Mouse (Mus musculus): Measurements from ENCODE around the gene Mt4. TPM values are rescaled to one million over a fixed set of nuclear protein-coding genes. Genes with fewer than 3 reads are reported as not detected.

The Mt4 gene
- not detected in 2 replicates for polyA plus RNA-seq (2015; fragmentation: Nextera tagmentation; extraction: Ambion mirVana)

GRCm38 (mm10) chr8:94136933-94137332, at the start of gene Mt4:
Gene Mt4 (plus strand): TSS chr8:94137197.
- Histone ChIP-seq H3K4me2 (replicated peaks) (no peak within 1 kb of the TSS), H3K27ac (no peak within 1 kb of the TSS), H3K4me1 (peaks cover 4% of the 10 kb centered on the region; the same call in 1 of the 2 replicates), H3K36me3 (no peaks in the 10 kb centered on the region), H3K4me3 (no peak within 1 kb of the TSS), H3K9ac (no peak within 1 kb of the TSS), H3K9me3 (no peaks in the 10 kb centered on the region), H3K27me3 (no peaks in the 10 kb centered on the region)
- ATAC-seq (ENCODE audit: low FRiP score, low read depth) = no peak
- WGBS = 44% methylated on average over 6 of the region's 6 CpGs

- 82% methylated on average over 9 of the region's 9 CpGs for WGBS
- Histone ChIP-seq H3K27me3 (no peaks in the 10 kb centered on the region), H3K4me2 (replicated peaks) (no peak overlapping the region), H3K9ac (no peak overlapping the region), H3K4me3 (no peak overlapping the region), H3K27ac (no peak overlapping the region), H3K4me1 (no peaks in the 10 kb centered on the region), H3K36me3 (peaks cover 20% of the 10 kb centered on the region), H3K9me3 (no peaks in the 10 kb centered on the region)
- no peak for ATAC-seq (ENCODE audit: low FRiP score, low read depth)
Measured at GRCm38 (mm10) chr8:94087964-94088363, 49.0 kb upstream of the Mt4 start.

- Histone ChIP-seq H3K4me1 (0 out of 2 replicates have a peak, but pooled peaks cover 4% of the 10 kb centered on the region), H3K4me3 (no peak overlapping the region), H3K27me3 (no peaks in the 10 kb centered on the region), H3K4me2 (replicated peaks) (no peak overlapping the region), H3K9ac (no peak overlapping the region), H3K27ac (no peak overlapping the region), H3K9me3 (no peaks in the 10 kb centered on the region), H3K36me3 (peaks cover 20% of the 10 kb centered on the region)
- no peak for ATAC-seq (ENCODE audit: low FRiP score, low read depth)
- WGBS = 72% methylated on average over 6 of the region's 6 CpGs
Measured at GRCm38 (mm10) chr8:94089715-94090114, 47.3 kb upstream of the Mt4 start.

- 0 out of 2 replicates have a peak, but pooled peaks cover 1% of the 10 kb centered on the region for H3K36me3 ChIP-seq
- no peak overlapping the region for H3K27ac ChIP-seq
- H3K9ac ChIP-seq = no peak overlapping the region
- no peak overlapping the region for H3K4me3 ChIP-seq
- H3K4me2 ChIP-seq (replicated peaks) = no peak overlapping the region
- ATAC-seq (ENCODE audit: low FRiP score, low read depth) = no peak
- H3K4me1 ChIP-seq = 0 out of 2 replicates have a peak, but pooled peaks cover 4% of the 10 kb centered on the region
- 87% methylated on average over 9 of the region's 9 CpGs for WGBS
- H3K27me3 ChIP-seq = no peaks in the 10 kb centered on the region
- H3K9me3 ChIP-seq = no peaks in the 10 kb centered on the region
Measured at GRCm38 (mm10) chr8:94092848-94093247, 44.1 kb upstream of the Mt4 start.

- Histone ChIP-seq H3K9me3 (no peaks in the 10 kb centered on the region), H3K27ac (no peak overlapping the region), H3K9ac (no peak overlapping the region), H3K36me3 (no peaks in the 10 kb centered on the region), H3K4me2 (replicated peaks) (no peak overlapping the region), H3K27me3 (no peaks in the 10 kb centered on the region), H3K4me1 (peaks cover 10% of the 10 kb centered on the region; the same call in 1 of the 2 replicates), H3K4me3 (no peak overlapping the region)
- 83% methylated on average over 6 of the region's 6 CpGs for WGBS
- no peak for ATAC-seq (ENCODE audit: low FRiP score, low read depth)
Measured at GRCm38 (mm10) chr8:94094281-94094680, 42.7 kb upstream of the Mt4 start.

- WGBS = 1% methylated on average over 61 of the region's 61 CpGs
- Histone ChIP-seq H3K27me3 (no peaks in the 10 kb centered on the region), H3K9ac (peak within 1 kb of the TSS; percentile 71), H3K4me2 (replicated peaks) (peak within 1 kb of the TSS; percentile 70), H3K36me3 (no peaks in the 10 kb centered on the region), H3K4me3 (peak within 1 kb of the TSS; percentile 58), H3K9me3 (no peaks in the 10 kb centered on the region), H3K27ac (peak within 1 kb of the TSS; percentile 96), H3K4me1 (peaks cover 10% of the 10 kb centered on the region; the same call in 1 of the 2 replicates)
- peak; percentile 100 for ATAC-seq (ENCODE audit: low FRiP score, low read depth)
Measured at GRCm38 (mm10) chr8:94098081-94098974, 38.7 kb upstream of the Mt4 start, which contains the start of gene Bbs2. Gene Bbs2 (minus strand): TSS chr8:94098928.

- Histone ChIP-seq H3K27ac (peak overlapping the region; percentile 96), H3K36me3 (no peaks in the 10 kb centered on the region), H3K4me2 (replicated peaks) (peak overlapping the region; percentile 70), H3K9me3 (no peaks in the 10 kb centered on the region), H3K9ac (no peak overlapping the region), H3K27me3 (no peaks in the 10 kb centered on the region), H3K4me1 (peaks cover 5% of the 10 kb centered on the region; the same call in 1 of the 2 replicates), H3K4me3 (peak overlapping the region; percentile 58)
- ATAC-seq (ENCODE audit: low FRiP score, low read depth) = no peak
- 52% methylated on average over 4 of the region's 4 CpGs for WGBS
Measured at GRCm38 (mm10) chr8:94098996-94099395, 38.0 kb upstream of the Mt4 start.

GRCm38 (mm10) chr8:94104146-94104545, 32.9 kb upstream of the Mt4 start:
- no peaks in the 10 kb centered on the region for H3K27me3 ChIP-seq
- no peak overlapping the region for H3K27ac ChIP-seq
- peaks cover 5% of the 10 kb centered on the region; the same call in 1 of the 2 replicates for H3K4me1 ChIP-seq
- no peak overlapping the region for H3K9ac ChIP-seq
- WGBS = 55% methylated on average over 5 of the region's 5 CpGs
- H3K36me3 ChIP-seq = no peaks in the 10 kb centered on the region
- H3K4me2 ChIP-seq (replicated peaks) = no peak overlapping the region
- no peak overlapping the region for H3K4me3 ChIP-seq
- no peaks in the 10 kb centered on the region for H3K9me3 ChIP-seq
- ATAC-seq (ENCODE audit: low FRiP score, low read depth) = no peak

GRCm38 (mm10) chr8:94107871-94108270, 29.1 kb upstream of the Mt4 start:
- no peaks in the 10 kb centered on the region for H3K27me3 ChIP-seq
- 63% methylated on average over 3 of the region's 3 CpGs for WGBS
- no peaks in the 10 kb centered on the region for H3K9me3 ChIP-seq
- no peak overlapping the region for H3K4me3 ChIP-seq
- H3K9ac ChIP-seq = no peak overlapping the region
- no peak overlapping the region for H3K27ac ChIP-seq
- H3K4me2 ChIP-seq (replicated peaks) = no peak overlapping the region
- no peaks in the 10 kb centered on the region for H3K36me3 ChIP-seq
- ATAC-seq (ENCODE audit: low FRiP score, low read depth) = no peak
- H3K4me1 ChIP-seq = peaks cover 5% of the 10 kb centered on the region; the same call in 1 of the 2 replicates

GRCm38 (mm10) chr8:94109396-94109795, 27.6 kb upstream of the Mt4 start:
- Histone ChIP-seq H3K9me3 (no peaks in the 10 kb centered on the region), H3K27me3 (no peaks in the 10 kb centered on the region), H3K36me3 (no peaks in the 10 kb centered on the region), H3K27ac (no peak overlapping the region), H3K4me2 (replicated peaks) (no peak overlapping the region), H3K4me3 (no peak overlapping the region), H3K9ac (no peak overlapping the region), H3K4me1 (peaks cover 5% of the 10 kb centered on the region; the same call in 1 of the 2 replicates)
- no peak for ATAC-seq (ENCODE audit: low FRiP score, low read depth)
- 82% methylated on average over 6 of the region's 6 CpGs for WGBS

- WGBS = 68% methylated on average over 5 of the region's 5 CpGs
- Histone ChIP-seq H3K4me3 (no peak overlapping the region), H3K4me2 (replicated peaks) (no peak overlapping the region), H3K36me3 (no peaks in the 10 kb centered on the region), H3K9ac (no peak overlapping the region), H3K27ac (no peak overlapping the region), H3K9me3 (no peaks in the 10 kb centered on the region), H3K4me1 (peaks cover 5% of the 10 kb centered on the region; the same call in 1 of the 2 replicates), H3K27me3 (no peaks in the 10 kb centered on the region)
- no peak for ATAC-seq (ENCODE audit: low FRiP score, low read depth)
Measured at GRCm38 (mm10) chr8:94109835-94110234, 27.2 kb upstream of the Mt4 start.

- Histone ChIP-seq H3K27me3 (no peaks in the 10 kb centered on the region), H3K9ac (no peak overlapping the region), H3K27ac (no peak overlapping the region), H3K36me3 (no peaks in the 10 kb centered on the region), H3K4me1 (peaks cover 5% of the 10 kb centered on the region; the same call in 1 of the 2 replicates), H3K4me2 (replicated peaks) (no peak overlapping the region), H3K9me3 (no peaks in the 10 kb centered on the region), H3K4me3 (no peak overlapping the region)
- no peak for ATAC-seq (ENCODE audit: low FRiP score, low read depth)
- WGBS = 60% methylated on average over 6 of the region's 6 CpGs
Measured at GRCm38 (mm10) chr8:94110526-94111177, 26.3 kb upstream of the Mt4 start.
